Mouse (Mus musculus) heart, embryonic 10.5 days (tissue): ENCODE results near the gene Psen1. TPM values are rescaled to one million over a fixed set of nuclear protein-coding genes. Genes with fewer than 3 reads are reported as not detected.

Source experiments
- DNase-seq: peaks from one replicate; pipeline ENCODE4 v3.0.0-alpha.2; 2017; ENCODE audit warnings: low spot score
- H3K27ac ChIP-seq: fragments of 300-500 bp; sonication (generic); 2 replicates; pipeline ENCODE4 v1.5.1; 2016; ENCODE audit warnings: mild to moderate bottlenecking
- H3K27me3 ChIP-seq: fragments of 300-500 bp; sonication (generic); 2 replicates; pipeline ENCODE4 v1.6.1; 2016; ENCODE audit warnings: mild to moderate bottlenecking; ENCODE audit not compliant: poor library complexity, insufficient read depth, severe bottlenecking
- H3K36me3 ChIP-seq: fragments of 300-500 bp; sonication (generic); 2 replicates; pipeline ENCODE4 v1.6.1; 2016; ENCODE audit warnings: mild to moderate bottlenecking, moderate library complexity
- H3K4me1 ChIP-seq: fragments of 300-500 bp; sonication (generic); 2 replicates; pipeline ENCODE4 v1.6.1; 2016; ENCODE audit warnings: mild to moderate bottlenecking
- H3K4me3 ChIP-seq: fragments of 300-500 bp; sonication (generic); 2 replicates; pipeline ENCODE4 v1.5.1; 2016; ENCODE audit warnings: mild to moderate bottlenecking, moderate library complexity
- H3K9me3 ChIP-seq: fragments of 300-500 bp; sonication (generic); 2 replicates; pipeline ENCODE4 v1.6.1; 2016; ENCODE audit warnings: mild to moderate bottlenecking, moderate library complexity
- WGBS: fragments of 180-500 bp; shearing (Covaris S2); methylation state at CpG from one replicate; pipeline ENCODE4 v1.1.7; 2016; 5-methylcytosine and 5-hydroxymethylcytosine counted together
- polyA plus RNA-seq: library from polyadenylated mRNA; unstranded; fragments of >200 nt; fragmentation: Nextera tagmentation; extraction: Ambion mirVana; gene quantifications from 2 replicates; pipeline ENCODE4 v1.2.1, GENCODE M21; 2016

The Psen1 gene
- polyA plus RNA-seq, 1 experiment from 2014 or later, result 60.4 TPM

DNA sequence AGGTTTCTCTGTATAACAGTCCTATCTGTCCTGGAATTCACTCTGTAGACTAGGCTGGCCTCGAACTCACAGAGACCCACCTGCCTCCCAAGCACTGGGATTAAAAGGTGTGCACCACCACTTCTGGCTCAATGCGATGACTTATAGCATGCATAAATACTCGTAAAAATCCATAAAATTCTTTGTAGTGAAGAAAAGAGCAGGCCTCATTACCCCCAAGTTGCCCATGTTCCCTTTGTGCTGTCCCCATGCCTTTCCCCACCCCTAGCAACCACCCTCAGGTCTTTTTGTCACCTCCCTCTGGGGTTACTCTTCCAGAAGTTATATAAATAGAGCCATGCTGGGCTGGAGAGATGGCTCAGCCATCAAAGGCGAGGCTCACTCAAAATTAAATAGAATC lies 14.8 kb downstream of the Psen1 start:
- no peaks in the 10 kb centered on the region for H3K27me3 ChIP-seq
- 0 out of 2 replicates have a peak, but pooled peaks cover 6% of the 10 kb centered on the region for H3K4me1 ChIP-seq
- WGBS, result 85% methylated on average over 4 of the region's 4 CpGs
- DNase-seq, result no peak
- no peak overlapping the region for H3K4me3 ChIP-seq
- H3K9me3 ChIP-seq, result no peaks in the 10 kb centered on the region
- H3K36me3 ChIP-seq, result peaks cover 47% of the 10 kb centered on the region
- no peak overlapping the region for H3K27ac ChIP-seq

DNA sequence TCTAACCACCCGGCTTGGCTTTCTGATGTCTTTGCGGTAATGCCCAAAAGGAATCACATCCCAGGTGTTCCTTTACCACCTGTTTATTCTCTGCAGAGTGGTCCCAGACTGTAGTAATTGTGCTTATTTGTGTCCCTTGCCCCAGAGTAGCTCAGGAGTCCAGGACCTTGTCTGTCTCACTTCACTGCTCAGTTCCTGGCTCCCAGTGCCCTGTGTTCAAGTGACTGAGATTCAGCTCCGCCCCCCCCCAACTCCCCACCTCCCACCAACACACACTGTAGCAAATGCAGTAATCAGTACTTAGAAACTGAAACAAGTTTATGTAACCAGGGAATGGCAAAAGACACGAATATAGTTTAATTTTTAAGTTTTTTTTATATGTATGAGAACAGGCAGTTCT lies 19.0 kb downstream of the Psen1 start:
- WGBS, result 92% methylated on average over 4 of the region's 4 CpGs
- DNase-seq, result no peak
- Histone ChIP-seq H3K27me3 (no peaks in the 10 kb centered on the region), H3K4me3 (no peak overlapping the region), H3K27ac (no peak overlapping the region), H3K4me1 (no peaks in the 10 kb centered on the region), H3K36me3 (peaks cover 43% of the 10 kb centered on the region), H3K9me3 (no peaks in the 10 kb centered on the region)

DNA sequence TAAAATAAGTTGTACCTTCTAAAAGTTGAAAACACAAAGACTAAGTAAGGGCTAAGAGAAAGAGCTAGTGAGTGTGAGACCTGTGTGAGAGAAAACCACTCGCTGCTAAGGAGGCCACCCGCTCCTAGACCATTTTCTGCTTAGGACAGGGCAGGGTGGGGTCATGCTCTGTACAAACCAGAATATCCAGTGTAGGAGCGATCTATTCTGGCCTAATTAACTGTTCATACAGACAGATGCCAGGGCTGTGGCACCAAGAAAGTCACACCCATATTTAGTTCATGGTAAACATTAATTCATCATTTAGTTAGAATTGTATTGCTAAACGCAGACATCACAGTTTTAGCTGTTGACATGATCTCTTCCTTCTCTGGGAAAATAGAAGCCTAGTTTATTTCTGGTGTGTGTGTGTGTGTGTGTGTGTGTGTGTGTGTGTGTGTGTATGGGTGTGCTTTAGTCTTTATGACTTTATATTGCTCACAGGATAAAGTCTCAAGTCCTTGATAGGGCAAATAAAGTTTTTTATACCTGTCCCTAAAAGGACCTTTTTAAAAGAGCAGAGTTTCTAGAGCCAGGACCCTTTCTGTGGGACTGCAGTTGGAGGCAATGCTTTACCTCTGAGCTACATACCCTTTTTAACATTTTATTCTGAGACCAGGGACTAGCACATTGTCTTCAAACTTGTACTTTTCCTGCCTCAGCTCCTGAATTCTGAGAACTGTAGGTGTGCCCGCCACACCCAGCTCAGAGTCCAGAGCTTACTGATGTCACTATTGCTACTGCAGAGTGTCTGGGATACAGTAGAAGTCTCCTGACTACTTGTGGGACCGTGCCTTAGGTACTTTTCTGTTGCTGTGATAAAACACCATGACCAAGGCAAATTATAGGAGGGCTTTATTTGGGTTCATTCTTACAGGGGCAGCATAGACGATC lies 20.5 kb downstream of the Psen1 start:
- Histone ChIP-seq H3K4me3 (no peak overlapping the region), H3K36me3 (peaks cover 45% of the 10 kb centered on the region), H3K27me3 (no peaks in the 10 kb centered on the region), H3K27ac (no peak overlapping the region), H3K9me3 (no peaks in the 10 kb centered on the region), H3K4me1 (no peaks in the 10 kb centered on the region)
- DNase-seq, result no peak
- WGBS, result 88% methylated on average over 7 of the region's 7 CpGs

DNA sequence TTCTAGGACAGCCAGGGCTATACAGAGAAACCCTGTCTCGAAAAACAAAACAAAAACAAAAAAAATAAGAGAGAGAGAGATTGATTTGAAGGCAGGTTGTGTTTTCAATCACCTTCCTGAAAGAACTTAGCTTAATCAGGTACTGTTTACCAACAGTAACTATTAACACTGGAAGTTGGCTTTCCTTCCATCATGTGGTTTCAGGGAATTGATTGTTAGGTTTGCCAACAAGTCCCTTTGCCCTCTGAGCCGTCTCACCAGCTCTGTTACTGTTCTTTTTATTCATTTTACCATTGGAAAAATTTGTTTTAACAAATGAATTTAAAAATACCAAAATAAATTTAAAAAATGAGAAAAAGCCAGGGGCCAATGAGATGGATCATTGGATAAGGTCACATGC lies 22.0 kb downstream of the Psen1 start:
- Histone ChIP-seq H3K36me3 (peaks cover 50% of the 10 kb centered on the region), H3K4me1 (no peaks in the 10 kb centered on the region), H3K27me3 (no peaks in the 10 kb centered on the region), H3K9me3 (no peaks in the 10 kb centered on the region), H3K27ac (no peak overlapping the region), H3K4me3 (no peak overlapping the region)
- DNase-seq, result no peak
- WGBS, result 83% methylated on average over 2 of the region's 2 CpGs

DNA sequence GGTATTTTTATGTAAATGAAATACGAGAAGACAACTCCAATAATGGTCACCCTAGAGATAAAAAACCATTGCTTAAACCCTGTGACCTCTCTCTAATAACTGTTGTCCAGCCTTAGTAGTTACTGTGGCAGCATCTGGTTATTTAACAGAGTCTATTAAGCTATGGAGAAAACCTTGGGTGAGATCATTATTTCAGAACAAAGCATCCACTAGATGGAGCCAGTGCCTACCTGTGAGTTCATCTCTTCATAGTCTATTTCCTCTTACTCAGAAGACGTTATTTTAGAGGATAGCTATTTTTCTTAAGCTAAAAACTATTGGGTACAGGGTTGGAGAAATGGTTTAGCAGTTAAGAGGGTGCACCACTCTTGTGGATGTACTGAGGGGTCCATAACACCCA lies 25.8 kb downstream of the Psen1 start:
- 52% methylated on average over 2 of the region's 2 CpGs for WGBS
- no peaks in the 10 kb centered on the region for H3K4me1 ChIP-seq
- H3K4me3 ChIP-seq, result no peak overlapping the region
- H3K27ac ChIP-seq, result no peak overlapping the region
- H3K9me3 ChIP-seq, result no peaks in the 10 kb centered on the region
- H3K36me3 ChIP-seq, result peaks cover 67% of the 10 kb centered on the region
- no peak for DNase-seq
- no peaks in the 10 kb centered on the region for H3K27me3 ChIP-seq

DNA sequence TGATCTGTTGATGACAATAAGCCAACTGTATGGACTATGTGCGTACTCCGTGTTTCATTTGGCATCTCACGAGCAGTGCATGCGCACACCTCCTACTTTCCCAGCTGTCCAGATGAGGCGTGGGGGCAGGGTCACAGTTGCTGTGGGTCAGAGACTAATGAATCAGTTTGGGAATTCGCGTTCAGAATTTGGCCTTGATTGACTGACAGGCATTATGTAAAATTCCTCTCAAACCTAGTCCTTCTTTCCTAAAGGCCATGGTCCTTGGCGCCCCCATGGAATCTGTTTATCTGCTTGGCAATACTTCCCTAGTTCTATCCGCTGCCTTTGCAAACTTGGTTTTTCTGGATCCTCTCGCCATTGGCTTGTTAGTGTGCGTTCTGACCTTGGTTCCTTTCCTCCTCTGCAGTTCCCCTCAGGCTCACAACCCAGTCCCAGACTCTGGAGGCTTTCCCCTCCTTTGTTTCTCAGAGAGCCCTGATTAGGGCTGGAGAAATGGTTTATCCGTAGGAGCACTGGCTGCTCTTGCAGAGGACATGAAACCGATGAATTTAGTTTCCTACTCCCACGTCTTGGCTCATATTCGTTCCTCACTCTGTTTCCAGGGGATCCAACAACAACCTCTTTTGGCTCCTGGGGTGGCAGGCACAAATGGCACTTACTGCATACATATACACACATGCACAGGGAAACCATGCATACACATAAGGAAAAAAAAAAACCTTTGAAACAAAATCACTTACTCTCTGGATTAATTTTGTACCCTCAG lies 28.6 kb downstream of the Psen1 start:
- DNase-seq, result no peak
- Histone ChIP-seq H3K27me3 (no peaks in the 10 kb centered on the region), H3K4me1 (0 out of 2 replicates have a peak, but pooled peaks cover 9% of the 10 kb centered on the region), H3K27ac (no peak overlapping the region), H3K36me3 (peaks cover 73% of the 10 kb centered on the region), H3K4me3 (no peak overlapping the region), H3K9me3 (no peaks in the 10 kb centered on the region)
- WGBS, result 92% methylated on average over 15 of the region's 15 CpGs

DNA sequence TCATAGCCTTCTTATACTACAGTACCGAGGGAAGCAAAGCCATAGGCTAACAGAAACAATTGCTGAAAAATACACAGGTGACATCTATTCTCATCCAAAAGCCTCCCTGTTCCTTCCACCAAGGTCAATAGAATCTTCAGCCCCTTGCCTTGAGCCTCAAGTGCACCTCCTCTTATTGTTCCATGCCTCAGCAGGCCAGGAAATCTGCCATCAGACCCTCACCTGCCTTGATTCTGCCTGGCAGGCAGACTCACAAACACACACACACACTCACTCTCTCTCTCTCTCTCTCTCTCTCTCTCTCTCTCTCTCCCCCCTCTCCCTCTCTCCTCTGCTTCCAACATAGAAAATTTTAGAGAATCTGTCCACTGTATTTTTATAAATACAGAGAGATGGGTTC lies 31.5 kb downstream of the Psen1 start:
- Histone ChIP-seq H3K9me3 (no peaks in the 10 kb centered on the region), H3K36me3 (peaks cover 68% of the 10 kb centered on the region), H3K27ac (no peak overlapping the region), H3K27me3 (no peaks in the 10 kb centered on the region), H3K4me1 (peaks cover 15% of the 10 kb centered on the region; the same call in 1 of the 2 replicates), H3K4me3 (no peak overlapping the region)
- WGBS, result 88% methylated on average over 1 of the region's 1 CpGs
- DNase-seq, result no peak

DNA sequence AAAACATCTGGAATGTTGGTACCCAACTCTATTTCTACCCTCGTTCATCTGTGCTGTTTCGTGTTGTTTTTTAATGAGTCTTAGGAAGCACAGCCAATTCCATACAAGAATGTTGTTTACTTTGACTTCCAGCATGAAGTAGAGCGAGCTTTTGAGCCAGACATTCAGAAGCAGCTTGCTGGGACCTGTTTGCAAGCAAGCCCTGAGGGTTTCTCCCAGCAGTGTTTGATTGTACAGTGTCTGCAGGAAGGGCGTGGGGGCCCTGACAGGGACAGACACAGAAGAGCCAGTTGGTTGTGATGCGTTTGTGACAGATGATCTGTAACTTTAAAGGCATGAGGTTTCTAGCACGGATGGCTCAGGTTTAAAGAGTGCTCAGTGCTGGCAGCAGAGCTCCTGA lies 33.3 kb downstream of the Psen1 start:
- H3K4me1 ChIP-seq, result peaks cover 23% of the 10 kb centered on the region; the same call in 1 of the 2 replicates
- H3K4me3 ChIP-seq, result no peak overlapping the region
- H3K27ac ChIP-seq, result no peak overlapping the region
- WGBS, result 74% methylated on average over 6 of the region's 6 CpGs
- H3K9me3 ChIP-seq, result no peaks in the 10 kb centered on the region
- DNase-seq, result no peak
- peaks cover 69% of the 10 kb centered on the region for H3K36me3 ChIP-seq
- H3K27me3 ChIP-seq, result no peaks in the 10 kb centered on the region

DNA sequence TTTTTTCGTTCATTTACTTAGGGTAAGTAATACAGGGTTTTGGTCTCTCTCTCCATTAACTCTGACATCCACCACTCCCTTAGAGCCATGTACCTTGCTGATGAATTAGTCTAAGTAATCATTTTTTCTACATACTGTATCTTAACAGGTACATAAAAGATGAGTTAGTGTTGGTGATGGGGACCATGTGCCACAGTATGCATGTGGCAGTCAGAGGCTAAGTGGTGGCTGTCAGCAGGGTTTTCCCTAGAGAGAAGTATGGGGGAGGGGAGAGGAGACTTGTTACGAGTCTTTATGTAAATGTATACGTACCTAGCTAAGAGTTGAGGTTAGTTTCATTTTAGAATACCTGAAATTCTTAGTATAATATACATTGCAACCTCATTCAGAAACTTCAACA lies 35.1 kb downstream of the Psen1 start:
- H3K36me3 ChIP-seq, result peaks cover 56% of the 10 kb centered on the region
- H3K4me1 ChIP-seq, result peaks cover 23% of the 10 kb centered on the region; the same call in 1 of the 2 replicates
- H3K27me3 ChIP-seq, result no peaks in the 10 kb centered on the region
- 66% methylated on average over 3 of the region's 3 CpGs for WGBS
- no peaks in the 10 kb centered on the region for H3K9me3 ChIP-seq
- no peak for DNase-seq
- no peak overlapping the region for H3K4me3 ChIP-seq
- H3K27ac ChIP-seq, result no peak overlapping the region

DNA sequence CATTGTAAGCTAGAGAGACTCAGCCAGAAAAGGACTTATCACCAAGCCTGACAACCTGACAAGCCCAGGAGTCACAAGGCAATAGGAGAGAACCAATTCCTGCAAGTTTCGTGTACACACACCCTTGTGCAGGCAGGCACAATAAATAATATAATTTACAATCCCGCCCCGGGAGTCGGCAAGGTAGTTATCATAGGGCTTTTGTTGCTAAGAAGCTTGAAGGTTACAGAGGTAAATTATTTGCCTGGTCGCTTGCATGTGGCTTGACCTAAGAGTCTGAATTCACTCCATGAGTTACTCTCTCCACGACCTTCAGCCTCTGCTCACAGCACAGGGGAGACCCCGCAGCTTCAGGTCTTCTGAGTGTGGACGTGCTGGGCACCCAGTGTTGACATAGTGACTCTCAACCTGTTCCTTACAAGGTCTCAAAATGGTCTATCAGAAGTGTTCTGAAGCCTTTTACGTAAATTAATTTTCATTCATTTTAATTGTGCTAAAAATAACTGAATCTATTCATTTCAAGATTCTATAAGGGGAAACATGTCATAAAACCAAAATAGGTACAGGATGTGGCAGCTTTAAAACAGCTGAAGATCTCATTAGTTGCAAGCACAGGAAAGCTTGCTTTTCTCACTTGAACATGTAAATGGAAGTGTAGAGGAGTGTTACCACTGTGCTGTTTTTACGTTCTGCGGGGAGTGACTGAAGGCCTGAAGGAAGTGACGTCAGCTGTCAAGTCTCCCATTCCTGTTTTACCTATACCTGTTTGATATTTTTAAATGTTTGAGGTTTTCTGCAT lies 38.8 kb downstream of the Psen1 start:
- H3K4me1 ChIP-seq, result peaks cover 14% of the 10 kb centered on the region; the same call in 1 of the 2 replicates
- no peak for DNase-seq
- no peak overlapping the region for H3K4me3 ChIP-seq
- WGBS, result 86% methylated on average over 12 of the region's 12 CpGs
- H3K36me3 ChIP-seq, result peaks cover 75% of the 10 kb centered on the region
- H3K27me3 ChIP-seq, result no peaks in the 10 kb centered on the region
- H3K9me3 ChIP-seq, result no peaks in the 10 kb centered on the region
- no peak overlapping the region for H3K27ac ChIP-seq

DNA sequence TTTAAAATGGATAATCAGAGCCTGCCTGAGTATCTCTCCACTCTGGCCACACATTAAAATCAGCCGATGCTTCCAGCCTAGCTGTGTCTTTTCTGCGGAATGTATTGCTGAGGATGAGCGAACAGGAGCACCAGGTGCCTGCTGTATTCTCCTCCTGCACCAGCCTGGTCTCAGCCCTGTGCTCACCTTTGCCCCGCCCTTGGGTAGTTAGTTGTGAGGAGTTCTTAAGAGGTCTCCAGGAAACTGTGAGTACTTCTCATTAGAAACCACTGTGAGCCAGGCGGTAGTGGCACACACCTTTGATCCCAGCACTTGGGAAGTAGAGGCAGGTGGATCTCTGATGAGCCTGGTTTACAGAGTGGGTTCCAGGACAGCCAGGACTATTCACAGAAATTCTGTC lies 44.3 kb downstream of the Psen1 start:
- no peak overlapping the region for H3K27ac ChIP-seq
- H3K36me3 ChIP-seq, result peaks cover 80% of the 10 kb centered on the region
- 94% methylated on average over 5 of the region's 5 CpGs for WGBS
- no peaks in the 10 kb centered on the region for H3K9me3 ChIP-seq
- peaks cover 5% of the 10 kb centered on the region; the same call in 1 of the 2 replicates for H3K4me1 ChIP-seq
- H3K4me3 ChIP-seq, result no peak overlapping the region
- H3K27me3 ChIP-seq, result no peaks in the 10 kb centered on the region
- DNase-seq, result no peak

DNA sequence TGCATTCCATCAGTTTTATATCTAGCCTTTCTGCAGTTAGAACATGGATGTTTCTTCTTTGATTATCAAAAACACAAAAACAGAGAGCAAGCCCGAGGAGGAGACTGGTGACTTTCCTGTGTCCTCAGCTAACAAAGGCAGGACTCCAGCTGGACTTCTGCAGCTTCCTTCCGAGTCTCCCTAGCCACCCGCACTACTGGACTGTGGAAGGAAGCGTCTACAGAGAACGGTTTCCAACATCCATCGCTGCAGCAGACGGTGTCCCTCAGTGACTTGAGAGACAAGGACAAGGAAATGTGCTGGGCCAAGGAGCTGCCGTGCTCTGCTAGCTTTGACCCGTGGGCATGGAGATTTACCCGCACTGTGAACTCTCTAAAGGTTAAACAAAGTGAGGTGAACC lies 46.1 kb downstream of the Psen1 start:
- Histone ChIP-seq H3K36me3 (peaks cover 76% of the 10 kb centered on the region), H3K27ac (no peak overlapping the region), H3K9me3 (no peaks in the 10 kb centered on the region), H3K4me3 (no peak overlapping the region), H3K4me1 (peaks cover 13% of the 10 kb centered on the region; the same call in 1 of the 2 replicates), H3K27me3 (no peaks in the 10 kb centered on the region)
- DNase-seq, result no peak
- WGBS, result 90% methylated on average over 10 of the region's 10 CpGs
